Mouse (Mus musculus) hindbrain, embryonic 14.5 days (tissue): ENCODE measurements around the gene Bckdha. TPM values are rescaled to one million over a fixed set of nuclear protein-coding genes. Genes with fewer than 3 reads are reported as not detected.

Experiments used
- ATAC-seq: fragments of 200-750 bp; cut with Nextera tagmentation; 2 replicates; pipeline ENCODE4 v1.8.0; 2017; ENCODE audit warnings: moderate number of reproducible peaks, mild to moderate bottlenecking, moderate TSS enrichment, moderate library complexity; ENCODE audit not compliant: low FRiP score
- DNase-seq: peaks from one replicate; pipeline ENCODE4 v3.0.0-alpha.2; 2015; ENCODE audit warnings: low spot score
- H3K27ac ChIP-seq: fragments of 300-500 bp; sonication (generic); 2 replicates; pipeline ENCODE4 v1.5.1; 2014; ENCODE audit warnings: mild to moderate bottlenecking, moderate library complexity
- H3K27me3 ChIP-seq: fragments of 300-500 bp; sonication (generic); 2 replicates; pipeline ENCODE4 v1.6.1; 2014; ENCODE audit warnings: mild to moderate bottlenecking, low read length, mixed read lengths; ENCODE audit not compliant: control insufficient read depth, insufficient read depth
- H3K36me3 ChIP-seq: fragments of 300-500 bp; sonication (generic); replicated peaks from 2 replicates; pipeline ENCODE4 v1.6.1; 2014; ENCODE audit not compliant: control insufficient read depth, insufficient read depth
- H3K4me1 ChIP-seq: fragments of 300-500 bp; sonication (generic); replicated peaks from 2 replicates; pipeline ENCODE4 v1.6.1; 2014; ENCODE audit warnings: antibody characterized with exemption, low read length, mixed read lengths; ENCODE audit not compliant: control insufficient read depth, insufficient read depth
- H3K4me2 ChIP-seq: fragments of 300-500 bp; sonication (generic); replicated peaks from 2 replicates; pipeline ENCODE4 v1.6.1; 2014; ENCODE audit warnings: mild to moderate bottlenecking, moderate library complexity
- H3K4me3 ChIP-seq: fragments of 300-500 bp; sonication (generic); replicated peaks from 2 replicates; pipeline ENCODE4 v1.5.1; 2014; ENCODE audit warnings: mild to moderate bottlenecking, low read length
- H3K9ac ChIP-seq: fragments of 300-500 bp; sonication (generic); 2 replicates; pipeline ENCODE4 v1.6.1; 2014
- H3K9me3 ChIP-seq: fragments of 300-500 bp; sonication (generic); 2 replicates; pipeline ENCODE4 v1.6.1; 2016; ENCODE audit warnings: low read length; ENCODE audit not compliant: control insufficient read depth
- WGBS: fragments of 180-500 bp; shearing (Covaris S2); extraction: QIAGEN DNeasy Blood & Tissue Kit; methylation state at CpG from one replicate; pipeline ENCODE4 v1.1.7; 2014; 5-methylcytosine and 5-hydroxymethylcytosine counted together
- polyA plus RNA-seq: library from polyadenylated mRNA; unstranded; fragments of >200 nt; fragmentation: Nextera tagmentation; extraction: Ambion mirVana; gene quantifications from 2 replicates; pipeline ENCODE4 v1.2.1, GENCODE M21; 2014

The Bckdha gene
- polyA plus RNA-seq, 1 experiment from 2014 or later = 37.3 TPM

GRCm38 (mm10) chr7:25674719-25675300 is 16.0 kb upstream of the Bckdha start, which contains the start of gene Tmem91:
Gene Tmem91 (minus strand): TSS chr7:25675166.
- Histone ChIP-seq H3K27me3 (peaks cover 36% of the 10 kb centered on the region), H3K36me3 (0 out of 2 replicates have a peak, but pooled peaks cover 3% of the 10 kb centered on the region), H3K4me2 (peak within 1 kb of the TSS; percentile 65), H3K4me3 (peak within 1 kb of the TSS; percentile 41), H3K27ac (no peak within 1 kb of the TSS), H3K9me3 (no peaks in the 10 kb centered on the region), H3K9ac (peak within 1 kb of the TSS; percentile 59), H3K4me1 (peaks cover 7% of the 10 kb centered on the region; the same call in 1 of the 2 replicates)
- 3% methylated on average over 29 of the region's 29 CpGs for WGBS
- ATAC-seq = peak; percentile 55
- peak; percentile 34 for DNase-seq

GRCm38 (mm10) chr7:25674297-25674696 is 15.5 kb upstream of the Bckdha start:
- WGBS = 27% methylated on average over 9 of the region's 9 CpGs
- 0 out of 2 replicates have a peak, but pooled peaks cover 3% of the 10 kb centered on the region for H3K36me3 ChIP-seq
- no peak for ATAC-seq

GRCm38 (mm10) chr7:25672442-25672841 is 13.7 kb upstream of the Bckdha start:
- Histone ChIP-seq H3K36me3 (peaks cover 21% of the 10 kb centered on the region), H3K27ac (no peak overlapping the region), H3K4me1 (peaks cover 6% of the 10 kb centered on the region; the same call in 1 of the 2 replicates), H3K4me3 (no peak overlapping the region), H3K27me3 (peaks cover 29% of the 10 kb centered on the region), H3K9me3 (no peaks in the 10 kb centered on the region), H3K4me2 (no peak overlapping the region), H3K9ac (no peak overlapping the region)
- WGBS = 52% methylated on average over 4 of the region's 4 CpGs
- DNase-seq (no peak), ATAC-seq (no peak)

More at GRCm38 (mm10) chr7:25674297-25674696, 15.5 kb upstream of the Bckdha start:
- DNase-seq = no peak
- Histone ChIP-seq H3K9ac (peak overlapping the region; percentile 59), H3K4me1 (peaks cover 6% of the 10 kb centered on the region; the same call in 1 of the 2 replicates), H3K27me3 (peaks cover 36% of the 10 kb centered on the region), H3K27ac (no peak overlapping the region), H3K4me3 (peak overlapping the region; percentile 41), H3K4me2 (peak overlapping the region; percentile 65), H3K9me3 (no peaks in the 10 kb centered on the region)

- H3K36me3 ChIP-seq = peaks cover 25% of the 10 kb centered on the region
- no peak for DNase-seq
- no peak for ATAC-seq
- WGBS = 81% methylated on average over 2 of the region's 2 CpGs
- H3K4me3 ChIP-seq = no peak overlapping the region
- no peak overlapping the region for H3K27ac ChIP-seq
- H3K9me3 ChIP-seq = no peaks in the 10 kb centered on the region
- no peak overlapping the region for H3K9ac ChIP-seq
- H3K4me2 ChIP-seq = no peak overlapping the region
- H3K27me3 ChIP-seq = peaks cover 29% of the 10 kb centered on the region
- peaks cover 6% of the 10 kb centered on the region; the same call in 1 of the 2 replicates for H3K4me1 ChIP-seq
These were observed 12.9 kb upstream of the Bckdha start for GRCm38 (mm10) chr7:25671686-25672085.

- H3K27me3 ChIP-seq = peaks cover 22% of the 10 kb centered on the region
- 96% methylated on average over 4 of the region's 4 CpGs for WGBS
- no peak overlapping the region for H3K27ac ChIP-seq
- H3K9ac ChIP-seq = no peak overlapping the region
- H3K36me3 ChIP-seq = peaks cover 38% of the 10 kb centered on the region
- no peak overlapping the region for H3K4me2 ChIP-seq
- ATAC-seq = no peak
- peaks cover 5% of the 10 kb centered on the region; the same call in 1 of the 2 replicates for H3K4me1 ChIP-seq
- DNase-seq = no peak
- H3K9me3 ChIP-seq = no peaks in the 10 kb centered on the region
- no peak overlapping the region for H3K4me3 ChIP-seq
These were observed 11.3 kb upstream of the Bckdha start for GRCm38 (mm10) chr7:25670096-25670495.

GRCm38 (mm10) chr7:25669631-25670030 is 10.8 kb upstream of the Bckdha start:
- no peak overlapping the region for H3K27ac ChIP-seq
- H3K27me3 ChIP-seq = peaks cover 17% of the 10 kb centered on the region
- H3K4me1 ChIP-seq = 0 out of 2 replicates have a peak, but pooled peaks cover under 1% of the 10 kb centered on the region
- H3K36me3 ChIP-seq = peaks cover 43% of the 10 kb centered on the region
- no peak overlapping the region for H3K4me3 ChIP-seq
- no peak overlapping the region for H3K4me2 ChIP-seq
- 77% methylated on average over 9 of the region's 9 CpGs for WGBS
- no peak overlapping the region for H3K9ac ChIP-seq
- H3K9me3 ChIP-seq = no peaks in the 10 kb centered on the region
- no peak for ATAC-seq
- no peak for DNase-seq

GRCm38 (mm10) chr7:25669158-25669557 is 10.4 kb upstream of the Bckdha start:
- ATAC-seq (no peak), DNase-seq (no peak)
- Histone ChIP-seq H3K27me3 (peaks cover 13% of the 10 kb centered on the region), H3K27ac (no peak overlapping the region), H3K36me3 (peaks cover 48% of the 10 kb centered on the region), H3K4me3 (no peak overlapping the region), H3K4me2 (no peak overlapping the region), H3K9ac (no peak overlapping the region), H3K9me3 (no peaks in the 10 kb centered on the region), H3K4me1 (no peaks in the 10 kb centered on the region)
- whole genome bisulfite sequencing = 89% methylated on average over 10 of the region's 10 CpGs

GRCm38 (mm10) chr7:25666381-25666780 is 7.6 kb upstream of the Bckdha start:
- no peak overlapping the region for H3K27ac ChIP-seq
- no peak overlapping the region for H3K4me2 ChIP-seq
- H3K36me3 ChIP-seq = peaks cover 55% of the 10 kb centered on the region
- no peaks in the 10 kb centered on the region for H3K4me1 ChIP-seq
- H3K4me3 ChIP-seq = no peak overlapping the region
- H3K9me3 ChIP-seq = no peaks in the 10 kb centered on the region
- no peak for DNase-seq
- WGBS = 96% methylated on average over 8 of the region's 8 CpGs
- ATAC-seq = no peak
- H3K9ac ChIP-seq = no peak overlapping the region
- H3K27me3 ChIP-seq = no peaks in the 10 kb centered on the region

- Histone ChIP-seq H3K9ac (peak overlapping the region; percentile 67), H3K4me2 (peak overlapping the region; percentile 90), H3K4me3 (peak overlapping the region; percentile 58), H3K27me3 (no peaks in the 10 kb centered on the region), H3K36me3 (peaks cover under 1% of the 10 kb centered on the region; the same call in 1 of the 2 replicates), H3K9me3 (no peaks in the 10 kb centered on the region), H3K27ac (no peak overlapping the region), H3K4me1 (peaks cover 22% of the 10 kb centered on the region)
- ATAC-seq (no peak), DNase-seq (no peak)
- 48% methylated on average over 10 of the region's 10 CpGs for WGBS
These were observed 996 bp downstream of the Bckdha start for GRCm38 (mm10) chr7:25657785-25658184.
